Mouse (Mus musculus) intestine, embryonic 16.5 days (tissue): ENCODE results near the gene Chrne. TPM values are rescaled to one million over a fixed set of nuclear protein-coding genes. Genes with fewer than 3 reads are reported as not detected.

Experiments
- ATAC-seq: fragments of 200-750 bp; cut with Nextera tagmentation; 2 replicates; pipeline ENCODE4 v1.8.0; 2017; ENCODE audit warnings: moderate TSS enrichment, moderate library complexity
- H3K27ac ChIP-seq: fragments of 300-500 bp; sonication (generic); 2 replicates; pipeline ENCODE4 v1.5.1; 2014; ENCODE audit warnings: mild to moderate bottlenecking, low read length
- H3K27me3 ChIP-seq: fragments of 300-500 bp; sonication (generic); replicated peaks from 2 replicates; pipeline ENCODE4 v1.6.1; 2014; ENCODE audit warnings: low read length, control low read depth, mixed read lengths; ENCODE audit not compliant: control insufficient read depth, insufficient read depth
- H3K36me3 ChIP-seq: fragments of 300-500 bp; sonication (generic); 2 replicates; pipeline ENCODE4 v1.6.1; 2014; ENCODE audit warnings: low read length, control low read depth; ENCODE audit not compliant: control insufficient read depth, insufficient read depth
- H3K4me1 ChIP-seq: fragments of 300-500 bp; sonication (generic); 2 replicates; pipeline ENCODE4 v1.6.1; 2014; ENCODE audit warnings: low read length, control low read depth, mixed read lengths; ENCODE audit not compliant: control insufficient read depth, insufficient read depth
- H3K4me2 ChIP-seq: fragments of 300-500 bp; sonication (generic); 2 replicates; pipeline ENCODE4 v1.6.1; 2014; ENCODE audit warnings: low read depth, low read length, control low read depth
- H3K4me3 ChIP-seq: fragments of 300-500 bp; sonication (generic); 2 replicates; pipeline ENCODE4 v1.5.1; 2014; ENCODE audit warnings: mild to moderate bottlenecking, low read length
- H3K9ac ChIP-seq: fragments of 300-500 bp; sonication (generic); 2 replicates; pipeline ENCODE4 v1.6.1; 2014; ENCODE audit warnings: low read depth, low read length
- H3K9me3 ChIP-seq: fragments of 300-500 bp; sonication (generic); 2 replicates; pipeline ENCODE4 v1.6.1; 2016; ENCODE audit warnings: low read length, control low read depth; ENCODE audit not compliant: control insufficient read depth
- WGBS: fragments of 180-500 bp; shearing (Covaris S2); extraction: QIAGEN DNeasy Blood & Tissue Kit; methylation state at CpG from one replicate; pipeline ENCODE4 v1.1.7; 2014; 5-methylcytosine and 5-hydroxymethylcytosine counted together
- polyA plus RNA-seq: library from polyadenylated mRNA; unstranded; fragments of >200 nt; fragmentation: Nextera tagmentation; extraction: Ambion mirVana; gene quantifications from 2 replicates; pipeline ENCODE4 v1.2.1, GENCODE M21; 2015

The Chrne gene
- polyA plus RNA-seq, 1 experiment from 2014 or later, result not detected

GRCm38 (mm10) chr11:70583022-70583714 is 35.8 kb downstream of the Chrne start:
- 62% methylated on average over 6 of the region's 6 CpGs for WGBS
- H3K36me3 ChIP-seq, result no peaks in the 10 kb centered on the region
- no peak overlapping the region for H3K4me3 ChIP-seq
- H3K4me2 ChIP-seq, result no peak overlapping the region
- H3K9me3 ChIP-seq, result no peaks in the 10 kb centered on the region
- H3K27me3 ChIP-seq, result no peaks in the 10 kb centered on the region
- ATAC-seq, result no peak
- peak overlapping the region; percentile 31 for H3K27ac ChIP-seq
- no peak overlapping the region for H3K9ac ChIP-seq
- peaks cover 61% of the 10 kb centered on the region for H3K4me1 ChIP-seq

- peaks cover 70% of the 10 kb centered on the region for H3K4me1 ChIP-seq
- WGBS, result 58% methylated on average over 3 of the region's 3 CpGs
- no peak for ATAC-seq
- no peak overlapping the region for H3K9ac ChIP-seq
- no peak overlapping the region for H3K4me2 ChIP-seq
- no peak overlapping the region for H3K27ac ChIP-seq
- no peaks in the 10 kb centered on the region for H3K9me3 ChIP-seq
- no peaks in the 10 kb centered on the region for H3K27me3 ChIP-seq
- no peak overlapping the region for H3K4me3 ChIP-seq
- no peaks in the 10 kb centered on the region for H3K36me3 ChIP-seq
Observed at GRCm38 (mm10) chr11:70582196-70582595, 36.8 kb downstream of the Chrne start.

- no peaks in the 10 kb centered on the region for H3K9me3 ChIP-seq
- no peak overlapping the region for H3K27ac ChIP-seq
- H3K4me3 ChIP-seq, result no peak overlapping the region
- H3K9ac ChIP-seq, result no peak overlapping the region
- H3K27me3 ChIP-seq, result no peaks in the 10 kb centered on the region
- WGBS, result 81% methylated on average over 3 of the region's 3 CpGs
- H3K36me3 ChIP-seq, result no peaks in the 10 kb centered on the region
- H3K4me2 ChIP-seq, result no peak overlapping the region
- no peak for ATAC-seq
- H3K4me1 ChIP-seq, result peaks cover 73% of the 10 kb centered on the region
Observed at GRCm38 (mm10) chr11:70580921-70581320, 38.1 kb downstream of the Chrne start.

- H3K4me2 ChIP-seq, result no peak overlapping the region
Observed at GRCm38 (mm10) chr11:70580358-70580720, 38.7 kb downstream of the Chrne start.

GRCm38 (mm10) chr11:70579710-70580357 is 39.2 kb downstream of the Chrne start:
- H3K36me3 ChIP-seq, result no peaks in the 10 kb centered on the region
- 0 out of 2 replicates have a peak overlapping the region, but pooled peaks have one; percentile 8 for H3K9ac ChIP-seq
- H3K9me3 ChIP-seq, result no peaks in the 10 kb centered on the region
- peaks cover 66% of the 10 kb centered on the region for H3K4me1 ChIP-seq
- 69% methylated on average over 9 of the region's 9 CpGs for WGBS
- no peak for ATAC-seq
- H3K27me3 ChIP-seq, result no peaks in the 10 kb centered on the region
- H3K27ac ChIP-seq, result no peak overlapping the region; the same call in 1 of the 2 replicates
- H3K4me2 ChIP-seq, result no peak overlapping the region
- no peak overlapping the region for H3K4me3 ChIP-seq

More at GRCm38 (mm10) chr11:70580358-70580720, 38.7 kb downstream of the Chrne start:
- Histone ChIP-seq H3K27ac (no peak overlapping the region), H3K4me1 (peaks cover 71% of the 10 kb centered on the region), H3K9me3 (no peaks in the 10 kb centered on the region), H3K9ac (no peak overlapping the region), H3K27me3 (no peaks in the 10 kb centered on the region), H3K4me3 (no peak overlapping the region), H3K36me3 (no peaks in the 10 kb centered on the region)
- WGBS, result 31% methylated on average over 5 of the region's 5 CpGs
- ATAC-seq, result no peak

GRCm38 (mm10) chr11:70578962-70579361 is 40.1 kb downstream of the Chrne start:
- WGBS, result 84% methylated on average over 6 of the region's 6 CpGs
- Histone ChIP-seq H3K9me3 (no peaks in the 10 kb centered on the region), H3K4me3 (no peak overlapping the region), H3K9ac (no peak overlapping the region), H3K4me2 (no peak overlapping the region), H3K4me1 (peaks cover 59% of the 10 kb centered on the region), H3K27me3 (no peaks in the 10 kb centered on the region), H3K36me3 (no peaks in the 10 kb centered on the region), H3K27ac (no peak overlapping the region)
- no peak for ATAC-seq

GRCm38 (mm10) chr11:70577201-70577600 is 41.8 kb downstream of the Chrne start:
- H3K27me3 ChIP-seq, result no peaks in the 10 kb centered on the region
- no peak overlapping the region for H3K4me3 ChIP-seq
- H3K9me3 ChIP-seq, result no peaks in the 10 kb centered on the region
- no peaks in the 10 kb centered on the region for H3K36me3 ChIP-seq
- H3K27ac ChIP-seq, result peak overlapping the region; percentile 24; the same call in 1 of the 2 replicates
- H3K4me1 ChIP-seq, result peaks cover 53% of the 10 kb centered on the region
- peak; percentile 65 for ATAC-seq
- WGBS, result 58% methylated on average over 3 of the region's 3 CpGs
- no peak overlapping the region for H3K9ac ChIP-seq
- no peak overlapping the region; the same call in 1 of the 2 replicates for H3K4me2 ChIP-seq

GRCm38 (mm10) chr11:70573872-70574271 is 45.1 kb downstream of the Chrne start:
- H3K9ac ChIP-seq, result no peak overlapping the region
- no peak overlapping the region for H3K4me2 ChIP-seq
- no peak for ATAC-seq
- no peak overlapping the region for H3K27ac ChIP-seq
- H3K9me3 ChIP-seq, result no peaks in the 10 kb centered on the region
- H3K27me3 ChIP-seq, result no peaks in the 10 kb centered on the region
- WGBS, result 76% methylated on average over 6 of the region's 6 CpGs
- H3K4me3 ChIP-seq, result no peak overlapping the region
- H3K36me3 ChIP-seq, result no peaks in the 10 kb centered on the region
- H3K4me1 ChIP-seq, result peaks cover 37% of the 10 kb centered on the region

GRCm38 (mm10) chr11:70572348-70572902 is 46.6 kb downstream of the Chrne start:
- WGBS, result 50% methylated on average over 5 of the region's 5 CpGs
- no peaks in the 10 kb centered on the region for H3K36me3 ChIP-seq
- H3K27ac ChIP-seq, result 0 out of 2 replicates have a peak overlapping the region, but pooled peaks have one; percentile 25
- no peaks in the 10 kb centered on the region for H3K9me3 ChIP-seq
- peaks cover 23% of the 10 kb centered on the region for H3K4me1 ChIP-seq
- no peak overlapping the region for H3K9ac ChIP-seq
- no peak overlapping the region for H3K4me2 ChIP-seq
- no peak overlapping the region for H3K4me3 ChIP-seq
- no peak for ATAC-seq
- no peaks in the 10 kb centered on the region for H3K27me3 ChIP-seq
